Mouse (Mus musculus) intestine, embryonic 14.5 days (tissue): ENCODE measurements around the gene Gm609. TPM values are rescaled to one million over a fixed set of nuclear protein-coding genes. Genes with fewer than 3 reads are reported as not detected.

ENCODE experiments used
- ATAC-seq: fragments of 200-750 bp; cut with Nextera tagmentation; replicated peaks from 2 replicates; pipeline ENCODE4 v1.8.0; 2017; ENCODE audit warnings: low read depth, moderate number of reproducible peaks, moderate TSS enrichment, moderate library complexity; ENCODE audit not compliant: low FRiP score, low TSS enrichment
- DNase-seq: peaks from one replicate; pipeline ENCODE4 v3.0.0-alpha.2; 2018; ENCODE audit warnings: low spot score
- H3K27ac ChIP-seq: fragments of 300-500 bp; sonication (generic); 2 replicates; pipeline ENCODE4 v1.5.1; 2014; ENCODE audit warnings: low read depth, mild to moderate bottlenecking, control low read depth
- H3K27me3 ChIP-seq: fragments of 300-500 bp; sonication (generic); replicated peaks from 2 replicates; pipeline ENCODE4 v1.6.1; 2014; ENCODE audit warnings: low read length, control low read depth; ENCODE audit not compliant: control insufficient read depth, insufficient read depth
- H3K36me3 ChIP-seq: fragments of 300-500 bp; sonication (generic); 2 replicates; pipeline ENCODE4 v1.6.1; 2014; ENCODE audit warnings: low read length, control low read depth; ENCODE audit not compliant: control insufficient read depth, insufficient read depth
- H3K4me1 ChIP-seq: fragments of 300-500 bp; sonication (generic); replicated peaks from 2 replicates; pipeline ENCODE4 v1.6.1; 2014; ENCODE audit warnings: low read length, control low read depth, mixed read lengths; ENCODE audit not compliant: control insufficient read depth, insufficient read depth
- H3K4me2 ChIP-seq: fragments of 300-500 bp; sonication (generic); 2 replicates; pipeline ENCODE4 v1.6.1; 2014; ENCODE audit warnings: low read length
- H3K4me3 ChIP-seq: fragments of 300-500 bp; sonication (generic); 2 replicates; pipeline ENCODE4 v1.5.1; 2014; ENCODE audit warnings: low read depth, low read length, control low read depth, mixed read lengths
- H3K9ac ChIP-seq: fragments of 300-500 bp; sonication (generic); 2 replicates; pipeline ENCODE4 v1.6.1; 2014; ENCODE audit warnings: mild to moderate bottlenecking, low read length
- H3K9me3 ChIP-seq: fragments of 300-500 bp; sonication (generic); 2 replicates; pipeline ENCODE4 v1.6.1; 2016; ENCODE audit warnings: low read length, control low read depth; ENCODE audit not compliant: control insufficient read depth
- WGBS: fragments of 180-500 bp; shearing (Covaris S2); extraction: QIAGEN DNeasy Blood & Tissue Kit; methylation state at CpG from one replicate; pipeline ENCODE4 v1.1.7; 2014; 5-methylcytosine and 5-hydroxymethylcytosine counted together
- polyA plus RNA-seq: library from polyadenylated mRNA; unstranded; fragments of >200 nt; fragmentation: Nextera tagmentation; extraction: Ambion mirVana; gene quantifications from 2 replicates; pipeline ENCODE4 v1.2.1, GENCODE M21; 2014

The Gm609 gene
- polyA plus RNA-seq, 1 experiment from 2014 or later, result 1.5 TPM

DNA sequence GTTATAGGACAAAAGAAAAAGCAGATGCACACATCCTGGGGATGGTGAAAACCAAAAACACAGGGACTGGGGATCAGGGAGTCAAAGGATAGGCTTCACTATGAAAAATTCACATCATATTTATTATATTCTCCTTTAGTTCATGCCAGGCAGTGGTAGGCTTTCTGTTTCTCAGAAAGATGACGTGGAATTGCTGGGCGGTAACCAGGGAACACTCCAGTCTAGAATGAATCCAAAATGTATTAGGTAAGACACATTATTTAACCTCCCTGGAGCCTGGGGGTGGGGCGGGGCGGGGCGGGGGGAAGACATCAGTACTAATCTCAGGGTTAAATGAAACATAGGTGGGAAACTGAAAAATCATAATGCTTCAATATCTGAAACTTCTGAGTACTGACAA lies 85.7 kb downstream of the Gm609 start:
- H3K36me3 ChIP-seq, result no peaks in the 10 kb centered on the region
- H3K27me3 ChIP-seq, result no peaks in the 10 kb centered on the region
- ATAC-seq (no peak), DNase-seq (no peak)
- H3K9ac ChIP-seq, result no peak overlapping the region
- no peak overlapping the region for H3K4me2 ChIP-seq
- no peaks in the 10 kb centered on the region for H3K9me3 ChIP-seq
- H3K4me3 ChIP-seq, result no peak overlapping the region
- no peaks in the 10 kb centered on the region for H3K4me1 ChIP-seq
- no peak overlapping the region for H3K27ac ChIP-seq
- 92% methylated on average over 5 of the region's 5 CpGs for WGBS

DNA sequence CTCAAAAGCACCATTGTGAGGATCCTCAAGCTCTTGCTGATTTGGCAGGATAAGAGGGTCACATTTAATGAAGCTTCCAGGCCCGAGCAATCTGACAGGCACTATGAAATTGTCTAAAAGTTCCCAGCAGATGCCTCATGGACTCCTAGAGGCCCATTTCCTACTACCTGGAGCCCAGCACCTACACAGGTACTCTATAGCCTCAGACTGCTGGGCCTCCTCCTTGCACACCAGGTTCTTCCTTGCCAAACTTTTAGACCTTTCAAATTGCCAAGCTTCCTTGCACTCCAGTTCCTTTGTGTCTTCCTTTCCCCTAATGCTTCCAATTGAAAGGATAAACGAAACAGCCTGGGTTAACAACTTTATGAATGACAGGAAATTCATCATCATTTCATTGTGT lies 89.8 kb downstream of the Gm609 start:
- Histone ChIP-seq H3K27ac (no peak overlapping the region), H3K36me3 (no peaks in the 10 kb centered on the region), H3K4me1 (no peaks in the 10 kb centered on the region), H3K9me3 (no peaks in the 10 kb centered on the region), H3K4me3 (no peak overlapping the region), H3K4me2 (no peak overlapping the region), H3K9ac (no peak overlapping the region), H3K27me3 (no peaks in the 10 kb centered on the region)
- ATAC-seq (no peak), DNase-seq (no peak)
- WGBS, result 67% methylated on average over 2 of the region's 2 CpGs

DNA sequence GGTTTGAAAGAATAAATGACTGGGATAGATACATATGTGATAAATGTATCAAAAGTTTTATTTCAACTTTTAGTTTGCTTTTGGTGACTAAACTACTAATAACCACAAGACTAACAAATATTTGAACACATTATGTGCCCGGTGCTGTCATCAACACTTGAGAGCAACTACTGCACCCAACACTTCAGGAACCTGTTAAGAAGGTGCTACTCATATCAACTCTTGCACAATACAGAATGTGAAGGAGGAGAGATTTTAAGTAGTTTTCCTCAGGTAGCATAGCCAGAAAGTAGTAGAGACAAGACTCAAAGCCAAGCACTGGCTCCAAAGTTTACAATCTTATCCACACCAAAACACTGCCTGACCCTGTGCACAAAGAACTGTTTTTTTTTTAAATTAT lies 90.7 kb downstream of the Gm609 start:
- no peaks in the 10 kb centered on the region for H3K36me3 ChIP-seq
- no peaks in the 10 kb centered on the region for H3K9me3 ChIP-seq
- H3K9ac ChIP-seq, result no peak overlapping the region
- no peak overlapping the region for H3K4me2 ChIP-seq
- no peaks in the 10 kb centered on the region for H3K27me3 ChIP-seq
- WGBS, result 82% methylated on average over 1 of the region's 1 CpGs
- no peaks in the 10 kb centered on the region for H3K4me1 ChIP-seq
- no peak overlapping the region for H3K27ac ChIP-seq
- no peak for ATAC-seq
- H3K4me3 ChIP-seq, result no peak overlapping the region
- DNase-seq, result no peak

DNA sequence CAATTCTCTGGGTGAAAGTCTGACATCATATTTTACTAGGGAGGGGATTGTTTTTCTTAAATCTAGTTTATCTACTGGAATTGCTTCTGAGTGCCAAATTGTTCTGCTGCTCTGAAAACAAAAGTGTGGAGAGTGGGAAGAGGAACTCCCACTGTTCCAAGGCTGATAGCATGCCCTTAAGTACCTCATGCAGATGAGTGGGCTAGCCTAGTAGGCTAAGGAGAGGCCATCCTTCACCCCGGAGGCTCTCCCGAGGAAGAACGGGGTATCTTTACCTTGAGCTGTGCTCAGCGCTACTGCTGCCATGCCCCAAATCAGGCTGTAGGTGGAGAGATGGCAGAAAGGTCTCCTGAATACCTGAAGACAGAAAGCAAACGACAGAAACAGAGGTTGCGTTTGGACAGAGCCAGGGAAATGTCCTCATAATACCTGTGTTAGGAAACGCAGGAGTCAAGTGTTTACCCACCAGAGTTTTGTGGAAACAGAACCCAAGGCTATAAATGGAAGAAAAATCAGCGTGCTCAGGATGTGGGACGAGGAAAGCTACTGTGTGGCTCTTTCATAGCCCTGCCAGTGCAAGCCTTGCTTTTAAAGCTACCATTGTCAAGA lies 92.7 kb downstream of the Gm609 start:
- WGBS, result 55% methylated on average over 9 of the region's 9 CpGs
- Histone ChIP-seq H3K9me3 (no peaks in the 10 kb centered on the region), H3K36me3 (no peaks in the 10 kb centered on the region), H3K27me3 (no peaks in the 10 kb centered on the region), H3K4me2 (no peak overlapping the region), H3K4me3 (no peak overlapping the region), H3K4me1 (no peaks in the 10 kb centered on the region), H3K27ac (no peak overlapping the region), H3K9ac (no peak overlapping the region)
- DNase-seq (no peak), ATAC-seq (no peak)

DNA sequence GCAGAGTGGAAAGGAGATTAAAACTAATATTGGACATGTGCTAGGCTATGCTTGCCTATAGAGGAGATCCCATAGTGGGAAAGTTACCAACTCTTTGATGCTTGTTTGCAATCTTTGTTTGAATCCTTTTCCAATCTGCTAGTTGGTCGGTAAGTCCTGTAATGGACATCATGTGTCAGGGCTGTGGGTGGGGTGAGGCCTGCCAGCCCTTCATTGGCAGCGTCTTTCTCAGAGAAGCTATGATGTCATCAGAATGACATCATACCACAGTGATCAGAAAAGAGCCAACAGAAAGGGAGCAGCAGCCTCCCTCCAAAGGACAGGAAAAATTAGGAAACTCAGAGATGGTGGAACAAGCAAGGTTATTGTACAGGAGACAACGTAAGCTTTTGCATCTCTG lies 93.4 kb downstream of the Gm609 start:
- Histone ChIP-seq H3K9ac (no peak overlapping the region), H3K4me1 (no peaks in the 10 kb centered on the region), H3K4me2 (no peak overlapping the region), H3K4me3 (no peak overlapping the region), H3K27ac (no peak overlapping the region), H3K36me3 (no peaks in the 10 kb centered on the region), H3K27me3 (no peaks in the 10 kb centered on the region), H3K9me3 (no peaks in the 10 kb centered on the region)
- no peak for ATAC-seq
- DNase-seq, result no peak
- 81% methylated on average over 3 of the region's 3 CpGs for WGBS

DNA sequence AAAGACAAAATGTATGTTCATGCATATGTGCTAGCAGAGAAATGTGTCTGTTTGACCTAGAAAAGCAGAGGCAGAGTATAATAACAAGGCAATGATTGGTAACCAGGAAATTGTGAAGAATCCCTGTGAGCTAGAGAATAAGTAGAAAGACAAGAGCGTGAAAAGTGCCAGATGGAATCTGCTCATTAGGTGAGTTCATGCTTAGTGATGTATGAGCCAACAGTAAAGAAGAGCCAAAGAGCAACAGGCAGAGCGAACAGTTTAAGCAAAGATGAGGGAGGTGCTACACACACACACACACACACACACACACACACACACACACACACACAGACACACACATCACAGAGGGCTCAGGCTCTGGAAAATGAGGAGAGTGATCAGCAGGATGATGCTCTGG lies 95.3 kb downstream of the Gm609 start:
- Histone ChIP-seq H3K4me1 (no peaks in the 10 kb centered on the region), H3K9me3 (no peaks in the 10 kb centered on the region), H3K4me2 (no peak overlapping the region), H3K9ac (no peak overlapping the region), H3K36me3 (no peaks in the 10 kb centered on the region), H3K4me3 (no peak overlapping the region), H3K27me3 (no peaks in the 10 kb centered on the region), H3K27ac (no peak overlapping the region)
- WGBS, result 75% methylated on average over 2 of the region's 2 CpGs
- no peak for ATAC-seq
- no peak for DNase-seq

DNA sequence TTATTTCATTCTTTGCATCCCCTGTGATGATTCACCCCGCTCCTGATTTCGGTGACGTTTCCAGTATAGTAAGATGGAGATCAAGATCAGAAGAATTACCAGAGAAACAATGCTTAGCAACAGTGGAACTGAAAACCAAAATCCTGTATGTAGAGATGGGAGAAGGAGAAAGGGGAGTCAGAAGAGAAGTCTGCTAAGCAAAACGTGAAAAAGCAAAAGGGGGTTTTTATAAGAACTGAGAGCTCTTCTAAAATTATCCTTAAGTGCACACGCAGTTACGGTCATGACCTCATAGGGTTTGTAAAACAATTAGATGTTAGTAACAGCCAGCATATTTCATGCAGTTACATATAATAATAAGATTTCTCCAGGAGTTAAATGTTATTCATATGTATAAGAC lies 100.5 kb downstream of the Gm609 start:
- H3K4me2 ChIP-seq, result no peak overlapping the region
- no peaks in the 10 kb centered on the region for H3K4me1 ChIP-seq
- no peaks in the 10 kb centered on the region for H3K27me3 ChIP-seq
- no peak overlapping the region for H3K9ac ChIP-seq
- no peaks in the 10 kb centered on the region for H3K9me3 ChIP-seq
- no peak for DNase-seq
- H3K4me3 ChIP-seq, result no peak overlapping the region
- 90% methylated on average over 6 of the region's 6 CpGs for WGBS
- no peak overlapping the region for H3K27ac ChIP-seq
- ATAC-seq, result no peak
- H3K36me3 ChIP-seq, result no peaks in the 10 kb centered on the region

DNA sequence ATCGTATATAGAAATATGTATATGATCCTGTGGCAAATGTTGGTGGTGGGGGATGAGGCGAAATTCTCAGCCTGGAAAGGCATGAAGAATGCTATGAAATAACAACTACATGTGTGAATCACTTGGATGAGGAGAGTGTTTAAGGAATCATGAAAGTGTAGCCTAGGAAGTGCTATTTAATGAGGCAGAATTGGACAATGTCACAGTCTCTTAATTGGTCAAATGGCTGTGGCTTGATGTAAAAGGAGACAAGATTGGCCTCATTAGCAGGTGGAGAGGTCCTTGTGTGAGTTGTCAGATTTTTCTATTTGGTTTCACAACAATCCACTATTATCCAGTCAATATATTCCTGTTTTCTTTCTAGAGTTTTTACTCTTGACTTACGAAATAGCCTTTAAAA lies 101.1 kb downstream of the Gm609 start:
- H3K4me1 ChIP-seq, result no peaks in the 10 kb centered on the region
- no peaks in the 10 kb centered on the region for H3K27me3 ChIP-seq
- no peaks in the 10 kb centered on the region for H3K36me3 ChIP-seq
- H3K4me2 ChIP-seq, result no peak overlapping the region
- H3K9ac ChIP-seq, result no peak overlapping the region
- no peak for DNase-seq
- no peak overlapping the region for H3K27ac ChIP-seq
- no peaks in the 10 kb centered on the region for H3K9me3 ChIP-seq
- WGBS, result 90% methylated on average over 3 of the region's 3 CpGs
- H3K4me3 ChIP-seq, result no peak overlapping the region
- ATAC-seq, result no peak

DNA sequence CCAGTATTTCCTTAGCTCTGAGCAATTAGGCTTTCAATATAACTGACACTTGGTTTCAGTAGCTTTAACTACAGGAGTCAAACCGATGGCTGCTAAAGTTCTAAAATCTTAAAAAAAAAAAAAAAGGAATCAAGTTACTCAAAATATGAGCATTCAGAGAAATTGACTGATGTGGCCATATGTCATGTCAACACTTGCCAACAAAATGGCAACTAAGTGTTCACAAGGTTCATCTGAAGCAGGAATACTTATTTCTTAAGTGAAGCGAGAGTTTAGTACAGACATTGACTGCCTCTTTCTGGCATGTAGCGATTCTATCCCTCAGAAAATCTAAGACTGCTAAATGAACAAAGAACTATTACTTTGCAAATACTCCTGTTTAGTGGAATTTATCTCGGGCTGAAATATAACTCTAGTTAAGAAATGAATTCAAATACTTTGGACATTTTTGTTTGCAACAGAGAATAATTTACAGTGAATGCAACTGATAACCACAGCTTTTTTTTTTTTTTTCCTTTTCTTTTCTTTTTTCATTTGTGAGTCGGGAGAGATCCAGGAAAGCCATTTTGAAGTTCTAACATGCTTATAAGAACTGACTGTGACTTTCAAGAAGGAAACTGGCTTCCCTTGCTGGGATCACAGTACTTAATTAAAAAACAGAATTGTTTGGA lies 102.3 kb downstream of the Gm609 start:
- 83% methylated on average over 5 of the region's 5 CpGs for WGBS
- Histone ChIP-seq H3K4me2 (no peak overlapping the region), H3K27ac (no peak overlapping the region), H3K4me3 (no peak overlapping the region), H3K9ac (no peak overlapping the region), H3K4me1 (no peaks in the 10 kb centered on the region), H3K27me3 (no peaks in the 10 kb centered on the region), H3K9me3 (no peaks in the 10 kb centered on the region), H3K36me3 (no peaks in the 10 kb centered on the region)
- DNase-seq (no peak), ATAC-seq (no peak)
